Mouse (Mus musculus) liver, embryonic 12.5 days (tissue): ENCODE data around the gene Hpcal1. TPM values are rescaled to one million over a fixed set of nuclear protein-coding genes. Genes with fewer than 3 reads are reported as not detected.
A peak's percentile ranks its signal among the peaks of the same experiment; 100 is the strongest.

ENCODE experiments used
- ATAC-seq: fragments of 200-750 bp; cut with Nextera tagmentation; 2 replicates; pipeline ENCODE4 v1.8.0; 2017; ENCODE audit warnings: moderate number of reproducible peaks, mild to moderate bottlenecking, moderate library complexity
- H3K27ac ChIP-seq: fragments of 300-500 bp; sonication (generic); 2 replicates; pipeline ENCODE4 v1.5.1; 2016; ENCODE audit warnings: mild to moderate bottlenecking
- H3K27me3 ChIP-seq: fragments of 300-500 bp; sonication (generic); replicated peaks from 2 replicates; pipeline ENCODE4 v1.6.1; 2016; ENCODE audit warnings: mild to moderate bottlenecking, moderate library complexity
- H3K36me3 ChIP-seq: fragments of 300-500 bp; sonication (generic); 2 replicates; pipeline ENCODE4 v1.6.1; 2016; ENCODE audit warnings: mild to moderate bottlenecking, moderate library complexity
- H3K4me1 ChIP-seq: fragments of 300-500 bp; sonication (generic); 2 replicates; pipeline ENCODE4 v1.6.1; 2016
- H3K4me2 ChIP-seq: fragments of 300-500 bp; sonication (generic); 2 replicates; pipeline ENCODE4 v1.6.1; 2016; ENCODE audit warnings: mild to moderate bottlenecking, moderate library complexity
- H3K4me3 ChIP-seq: fragments of 300-500 bp; sonication (generic); 2 replicates; pipeline ENCODE4 v1.5.1; 2016; ENCODE audit warnings: mild to moderate bottlenecking, moderate library complexity
- H3K9ac ChIP-seq: fragments of 300-500 bp; sonication (generic); 2 replicates; pipeline ENCODE4 v1.6.1; 2016; ENCODE audit warnings: mild to moderate bottlenecking, moderate library complexity
- H3K9me3 ChIP-seq: fragments of 300-500 bp; sonication (generic); replicated peaks from 2 replicates; pipeline ENCODE4 v1.6.1; 2016; ENCODE audit warnings: mild to moderate bottlenecking, moderate library complexity
- WGBS: fragments of 180-500 bp; shearing (Covaris S2); methylation state at CpG from one replicate; pipeline ENCODE4 v1.1.7; 2016; ENCODE audit not compliant: insufficient replicate concordance; 5-methylcytosine and 5-hydroxymethylcytosine counted together
- polyA plus RNA-seq: library from polyadenylated mRNA; unstranded; fragments of >200 nt; fragmentation: Nextera tagmentation; extraction: Ambion mirVana; gene quantifications from 2 replicates; pipeline ENCODE4 v1.2.1, GENCODE M21; 2016

The Hpcal1 gene
- polyA plus RNA-seq, 1 experiment from 2014 or later = 17.6 TPM

DNA sequence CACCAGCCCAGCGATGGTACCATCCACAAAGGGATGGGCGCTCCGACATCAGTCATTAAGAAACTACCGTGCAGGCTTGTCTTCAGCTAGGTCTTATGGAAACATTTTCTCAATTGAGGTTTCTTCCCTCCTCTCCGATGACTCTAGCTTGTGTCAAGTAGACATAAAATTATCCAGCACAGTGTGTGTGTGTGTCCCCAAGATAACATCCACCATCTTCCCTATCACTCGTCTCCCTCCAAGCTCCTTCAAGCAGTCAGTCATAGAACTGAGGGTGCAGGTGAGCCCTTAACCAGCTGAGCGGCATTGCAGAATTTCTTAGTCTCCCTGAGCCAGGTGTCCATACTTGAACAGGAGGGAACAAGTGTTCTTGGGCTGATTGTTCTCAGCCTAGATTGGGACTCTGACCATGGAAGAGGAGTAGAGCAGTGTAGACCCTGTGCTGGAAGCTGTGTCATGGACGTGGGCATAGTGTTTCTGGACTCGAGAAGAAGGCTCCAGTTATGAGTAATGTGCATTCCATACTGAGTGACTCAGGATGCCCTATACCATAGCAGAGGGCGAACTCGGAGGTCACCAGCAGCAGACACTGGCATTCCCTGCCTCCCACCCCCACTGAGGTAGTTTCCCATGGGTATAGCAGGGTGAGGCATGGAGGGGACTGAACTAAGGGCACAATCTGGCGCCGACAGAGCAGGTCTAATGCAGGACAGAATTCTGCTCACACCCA lies 32.0 kb downstream of the Hpcal1 start:
- Histone ChIP-seq H3K4me1 (peaks cover 67% of the 10 kb centered on the region), H3K9me3 (no peaks in the 10 kb centered on the region), H3K4me2 (no peak overlapping the region), H3K27ac (no peak overlapping the region), H3K9ac (no peak overlapping the region), H3K4me3 (no peak overlapping the region), H3K36me3 (0 out of 2 replicates have a peak, but pooled peaks cover 4% of the 10 kb centered on the region), H3K27me3 (no peaks in the 10 kb centered on the region)
- ATAC-seq = peak; percentile 62
- WGBS = 70% methylated on average over 13 of the region's 13 CpGs

DNA sequence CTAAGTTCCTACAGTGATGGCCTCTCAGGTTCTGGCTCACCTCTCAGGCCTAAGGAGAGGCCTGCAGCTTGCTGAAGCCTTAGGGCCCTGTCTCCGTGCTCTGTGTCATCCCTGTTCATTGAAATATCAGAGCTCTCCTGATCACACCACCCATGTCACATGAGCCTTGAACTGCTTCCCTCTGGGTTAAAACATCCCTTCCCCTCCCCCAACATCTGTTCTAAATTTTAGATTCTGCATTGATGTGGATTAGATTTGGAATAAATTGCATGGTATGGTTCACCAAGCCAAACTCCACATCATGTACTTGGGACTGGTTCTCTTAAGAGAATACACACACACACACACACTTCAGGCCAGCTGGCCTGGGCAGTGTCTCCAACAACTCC lies 32.5 kb downstream of the Hpcal1 start:
- Histone ChIP-seq H3K4me2 (no peak overlapping the region), H3K4me3 (no peak overlapping the region), H3K9me3 (no peaks in the 10 kb centered on the region), H3K27ac (no peak overlapping the region), H3K9ac (no peak overlapping the region), H3K27me3 (no peaks in the 10 kb centered on the region), H3K36me3 (0 out of 2 replicates have a peak, but pooled peaks cover 4% of the 10 kb centered on the region), H3K4me1 (peaks cover 67% of the 10 kb centered on the region)
- ATAC-seq = no peak
- WGBS = 69% methylated on average over 1 of the region's 1 CpGs

GRCm38 (mm10) chr12:17723999-17724398 lies 33.3 kb downstream of the Hpcal1 start:
- ATAC-seq = no peak
- no peak overlapping the region for H3K4me2 ChIP-seq
- H3K27me3 ChIP-seq = no peaks in the 10 kb centered on the region
- no peak overlapping the region for H3K4me3 ChIP-seq
- H3K36me3 ChIP-seq = 0 out of 2 replicates have a peak, but pooled peaks cover 4% of the 10 kb centered on the region
- H3K9me3 ChIP-seq = no peaks in the 10 kb centered on the region
- 64% methylated on average over 6 of the region's 6 CpGs for WGBS
- H3K27ac ChIP-seq = peak overlapping the region; percentile 81
- peaks cover 66% of the 10 kb centered on the region for H3K4me1 ChIP-seq
- no peak overlapping the region for H3K9ac ChIP-seq

DNA sequence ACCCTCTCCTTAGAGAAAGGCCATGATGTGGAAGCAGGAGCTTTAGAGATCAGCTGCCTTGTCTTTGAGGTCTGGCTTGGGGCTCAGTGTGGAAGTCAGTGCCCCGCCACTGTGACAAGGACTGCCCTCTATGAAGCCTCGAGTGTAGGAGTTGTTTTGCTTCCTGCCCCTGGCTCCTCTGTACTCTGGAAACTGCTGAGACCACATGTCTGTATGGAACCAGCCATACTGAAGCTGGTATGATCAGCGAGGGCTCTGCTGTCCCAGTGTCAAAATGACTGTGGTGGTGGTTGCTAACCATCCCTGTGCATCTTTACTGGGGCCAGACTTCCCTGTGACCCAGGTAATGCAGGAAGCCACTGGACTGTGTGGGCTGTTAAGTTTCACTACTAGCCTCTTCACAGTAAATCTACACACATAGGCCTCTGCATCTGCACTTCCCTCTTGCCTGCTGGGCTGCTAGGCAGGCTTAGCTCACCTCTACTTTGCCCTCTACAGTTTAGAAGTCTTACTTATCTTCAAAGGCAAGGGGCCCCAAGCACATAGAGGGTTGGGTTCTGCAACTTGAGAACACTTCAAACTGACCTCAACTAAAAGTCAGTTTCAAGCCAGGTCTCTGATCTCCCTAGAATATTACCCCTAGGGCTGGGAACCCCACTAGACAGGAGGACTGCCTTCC lies 33.9 kb downstream of the Hpcal1 start:
- Histone ChIP-seq H3K9ac (no peak overlapping the region; the same call in none of the 2 replicates), H3K4me3 (no peak overlapping the region), H3K36me3 (0 out of 2 replicates have a peak, but pooled peaks cover 4% of the 10 kb centered on the region), H3K9me3 (no peaks in the 10 kb centered on the region), H3K4me1 (peaks cover 66% of the 10 kb centered on the region), H3K4me2 (peak overlapping the region; percentile 49), H3K27me3 (no peaks in the 10 kb centered on the region), H3K27ac (peak overlapping the region; percentile 81)
- ATAC-seq = peak; percentile 70
- 43% methylated on average over 3 of the region's 3 CpGs for WGBS

DNA sequence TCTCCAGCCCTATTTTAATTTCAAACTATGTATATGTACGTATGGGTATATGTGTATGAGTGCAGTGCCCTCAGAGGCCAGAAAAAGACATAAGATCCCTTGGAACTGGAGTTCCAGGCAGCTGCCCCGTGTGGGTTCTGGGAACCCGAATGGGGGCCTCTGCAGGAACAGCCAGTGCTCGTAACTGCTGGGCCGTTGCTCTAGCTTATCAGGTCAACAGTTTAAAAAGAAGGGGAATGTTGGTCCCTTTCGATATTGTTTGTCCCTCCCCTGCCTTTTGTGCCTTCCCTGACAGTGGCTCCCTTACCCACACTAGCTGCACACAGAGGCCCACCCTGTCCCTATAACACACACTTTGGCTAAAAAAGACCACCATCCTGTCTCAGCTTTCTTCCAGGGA lies 34.9 kb downstream of the Hpcal1 start:
- peak; percentile 45; the same call in 1 of the 2 replicates for ATAC-seq
- Histone ChIP-seq H3K4me3 (no peak overlapping the region), H3K4me2 (peak overlapping the region; percentile 49), H3K9ac (peak overlapping the region; percentile 27; the same call in 1 of the 2 replicates), H3K27me3 (no peaks in the 10 kb centered on the region), H3K36me3 (no peaks in the 10 kb centered on the region), H3K4me1 (peaks cover 66% of the 10 kb centered on the region), H3K27ac (peak overlapping the region; percentile 81), H3K9me3 (no peaks in the 10 kb centered on the region)
- WGBS = 30% methylated on average over 6 of the region's 6 CpGs

- Histone ChIP-seq H3K27me3 (no peaks in the 10 kb centered on the region), H3K9me3 (no peaks in the 10 kb centered on the region), H3K4me2 (no peak overlapping the region), H3K36me3 (no peaks in the 10 kb centered on the region), H3K4me3 (no peak overlapping the region), H3K9ac (no peak overlapping the region), H3K27ac (peak overlapping the region; percentile 81), H3K4me1 (peaks cover 67% of the 10 kb centered on the region)
- ATAC-seq = 0 out of 2 replicates have a peak, but pooled peaks have one; percentile 9
- WGBS = 59% methylated on average over 10 of the region's 10 CpGs
Observed at GRCm38 (mm10) chr12:17726576-17727320, 36.1 kb downstream of the Hpcal1 start.

DNA sequence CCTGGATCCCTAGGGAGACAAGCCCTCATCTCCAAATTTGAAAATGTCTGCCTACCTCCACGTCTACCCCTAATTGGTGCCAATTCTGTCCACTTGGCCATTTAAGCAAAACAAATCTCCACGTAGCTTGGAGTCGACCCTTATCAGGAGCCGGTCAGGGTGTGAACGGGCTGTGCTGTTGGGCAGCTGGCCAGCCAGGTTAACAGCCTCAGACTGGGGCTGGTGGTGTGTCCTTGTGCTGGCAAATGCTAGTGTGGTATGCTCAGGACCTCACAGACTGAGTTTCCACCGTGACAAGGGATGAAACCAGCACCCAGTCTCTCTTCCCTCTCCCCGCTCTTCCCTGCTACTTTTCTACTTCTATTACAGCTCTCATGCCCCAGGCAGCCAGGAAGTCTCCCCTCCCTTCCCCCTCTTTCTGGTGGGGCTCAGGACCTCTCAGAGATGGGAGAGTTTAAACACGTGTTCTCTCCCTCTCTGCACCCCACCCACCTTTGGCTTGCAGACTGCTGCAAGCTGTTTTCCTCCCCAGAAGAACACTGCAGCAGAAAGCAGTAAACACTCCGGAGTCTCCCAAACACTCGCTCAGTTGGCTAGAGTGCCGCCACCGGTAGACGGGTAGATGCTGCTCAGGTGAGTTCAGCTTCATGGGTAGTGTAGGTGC lies 37.2 kb downstream of the Hpcal1 start:
- no peaks in the 10 kb centered on the region for H3K9me3 ChIP-seq
- 0 out of 2 replicates have a peak overlapping the region, but pooled peaks have one; percentile 5 for H3K4me2 ChIP-seq
- WGBS = 42% methylated on average over 13 of the region's 13 CpGs
- no peaks in the 10 kb centered on the region for H3K27me3 ChIP-seq
- no peak for ATAC-seq
- peaks cover 67% of the 10 kb centered on the region for H3K4me1 ChIP-seq
- H3K9ac ChIP-seq = no peak overlapping the region
- no peak overlapping the region; the same call in 1 of the 2 replicates for H3K27ac ChIP-seq
- no peak overlapping the region for H3K4me3 ChIP-seq
- no peaks in the 10 kb centered on the region for H3K36me3 ChIP-seq

- H3K4me1 ChIP-seq = peaks cover 67% of the 10 kb centered on the region
Observed at GRCm38 (mm10) chr12:17729211-17729900, 38.7 kb downstream of the Hpcal1 start.

DNA sequence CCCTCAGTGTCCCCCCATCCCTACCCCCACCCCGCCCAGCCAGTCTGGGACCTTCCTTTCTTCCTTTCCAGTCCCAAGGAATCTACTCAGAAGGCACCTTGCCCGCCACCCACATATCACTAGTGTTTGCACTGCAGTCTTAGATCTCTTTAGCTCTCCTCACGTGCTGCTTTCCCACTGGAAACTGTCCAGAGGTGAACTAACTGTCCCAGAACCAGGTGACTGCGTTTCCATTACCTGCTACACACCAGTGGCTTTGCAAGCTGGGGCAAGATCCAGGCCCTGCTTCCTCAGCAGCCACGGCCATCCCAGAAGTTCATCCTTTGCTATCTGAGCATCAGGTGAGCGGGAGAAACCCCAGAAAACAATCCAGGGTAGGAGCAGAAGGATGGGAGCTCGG lies 41.4 kb downstream of the Hpcal1 start:
- Histone ChIP-seq H3K9me3 (no peaks in the 10 kb centered on the region), H3K4me2 (no peak overlapping the region), H3K4me3 (no peak overlapping the region), H3K9ac (no peak overlapping the region), H3K27me3 (no peaks in the 10 kb centered on the region), H3K4me1 (peaks cover 66% of the 10 kb centered on the region), H3K36me3 (no peaks in the 10 kb centered on the region), H3K27ac (no peak overlapping the region)
- 60% methylated on average over 7 of the region's 7 CpGs for WGBS
- no peak for ATAC-seq

More at GRCm38 (mm10) chr12:17729211-17729900, 38.7 kb downstream of the Hpcal1 start:
- Histone ChIP-seq H3K36me3 (no peaks in the 10 kb centered on the region), H3K27me3 (no peaks in the 10 kb centered on the region), H3K9ac (no peak overlapping the region), H3K9me3 (no peaks in the 10 kb centered on the region), H3K4me2 (no peak overlapping the region), H3K27ac (no peak overlapping the region), H3K4me3 (no peak overlapping the region)
- 80% methylated on average over 13 of the region's 13 CpGs for WGBS
- no peak for ATAC-seq

DNA sequence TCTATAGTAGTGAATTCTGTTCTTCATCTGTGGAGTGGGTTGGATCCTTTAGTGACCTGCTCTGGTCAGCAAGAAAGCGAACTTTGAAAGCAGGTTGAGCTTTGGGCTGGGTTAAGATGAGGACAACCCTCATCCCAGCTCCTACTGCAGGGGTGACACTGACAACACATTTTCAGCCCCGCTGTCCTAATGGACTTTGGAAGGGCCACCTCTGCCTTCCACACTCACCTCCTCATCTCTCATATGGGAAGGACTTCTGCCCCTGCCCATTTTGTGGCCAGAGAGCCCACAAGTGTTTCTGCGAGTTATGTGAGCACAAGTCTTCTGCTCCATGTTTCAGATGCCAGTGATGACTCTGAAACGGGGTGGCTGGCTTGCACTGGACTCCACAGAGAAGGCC lies 41.9 kb downstream of the Hpcal1 start:
- H3K36me3 ChIP-seq = no peaks in the 10 kb centered on the region
- WGBS = 66% methylated on average over 4 of the region's 4 CpGs
- H3K4me3 ChIP-seq = no peak overlapping the region
- 0 out of 2 replicates have a peak overlapping the region, but pooled peaks have one; percentile 11 for H3K27ac ChIP-seq
- peaks cover 68% of the 10 kb centered on the region for H3K4me1 ChIP-seq
- no peaks in the 10 kb centered on the region for H3K9me3 ChIP-seq
- ATAC-seq = no peak
- no peak overlapping the region for H3K4me2 ChIP-seq
- no peaks in the 10 kb centered on the region for H3K27me3 ChIP-seq
- no peak overlapping the region for H3K9ac ChIP-seq
